Mouse (Mus musculus) midbrain, postnatal 0 days (tissue): ENCODE results near the gene Cdc14a. TPM values are rescaled to one million over a fixed set of nuclear protein-coding genes. Genes with fewer than 3 reads are reported as not detected.

Experiments
- ATAC-seq: fragments of 200-750 bp; cut with Nextera tagmentation; 2 replicates; pipeline ENCODE4 v1.8.0; 2017; ENCODE audit warnings: moderate number of reproducible peaks, mild to moderate bottlenecking, moderate TSS enrichment, moderate library complexity; ENCODE audit not compliant: low FRiP score
- DNase-seq: peaks from one replicate; pipeline ENCODE4 v3.0.0-alpha.2; 2015; ENCODE audit warnings: low spot score
- H3K27ac ChIP-seq: fragments of 300-500 bp; sonication (generic); 2 replicates; pipeline ENCODE4 v1.5.1; 2014; ENCODE audit warnings: low read depth, mild to moderate bottlenecking, low read length, mixed read lengths
- H3K27me3 ChIP-seq: fragments of 300-500 bp; sonication (generic); 2 replicates; pipeline ENCODE4 v1.6.1; 2014; ENCODE audit warnings: low read length, control low read depth, mixed read lengths; ENCODE audit not compliant: insufficient read depth
- H3K36me3 ChIP-seq: fragments of 300-500 bp; sonication (generic); 2 replicates; pipeline ENCODE4 v1.6.1; 2014; ENCODE audit warnings: low read length, control low read depth, mixed read lengths; ENCODE audit not compliant: insufficient read depth
- H3K4me1 ChIP-seq: fragments of 300-500 bp; sonication (generic); 2 replicates; pipeline ENCODE4 v1.6.1; 2014; ENCODE audit warnings: mild to moderate bottlenecking, control low read depth, antibody characterized with exemption, low read length, mixed read lengths; ENCODE audit not compliant: insufficient read depth
- H3K4me2 ChIP-seq: fragments of 300-500 bp; sonication (generic); 2 replicates; pipeline ENCODE4 v1.6.1; 2014; ENCODE audit warnings: low read depth, mild to moderate bottlenecking, low read length, mixed read lengths; ENCODE audit not compliant: poor library complexity, severe bottlenecking
- H3K4me3 ChIP-seq: fragments of 300-500 bp; sonication (generic); 2 replicates; pipeline ENCODE4 v1.5.1; 2014; ENCODE audit warnings: low read depth, mild to moderate bottlenecking, low read length, moderate library complexity
- H3K9ac ChIP-seq: fragments of 300-500 bp; sonication (generic); replicated peaks from 2 replicates; pipeline ENCODE4 v1.6.1; 2014; ENCODE audit warnings: mild to moderate bottlenecking, low read length, moderate library complexity, mixed read lengths; ENCODE audit not compliant: poor library complexity, severe bottlenecking
- H3K9me3 ChIP-seq: fragments of 300-500 bp; sonication (generic); 2 replicates; pipeline ENCODE4 v1.6.1; 2016; ENCODE audit warnings: low read length, control low read depth
- CTCF ChIP-seq: IDR thresholded peaks from 2 replicates; pipeline ENCODE4 v1.5.1; 2016; ENCODE audit warnings: antibody characterized with exemption, mild to moderate bottlenecking
- WGBS: fragments of 180-500 bp; shearing (Covaris S2); extraction: QIAGEN DNeasy Blood & Tissue Kit; methylation state at CpG from one replicate; pipeline ENCODE4 v1.1.7; 2014; 5-methylcytosine and 5-hydroxymethylcytosine counted together
- polyA plus RNA-seq: library from polyadenylated mRNA; unstranded; fragments of >200 nt; fragmentation: Nextera tagmentation; extraction: Ambion mirVana; gene quantifications from 2 replicates; pipeline ENCODE4 v1.2.1, GENCODE M21; 2015
- total RNA-seq: library from RNA; depleted of rRNA; stranded (reverse); fragments of >200 nt; gene quantifications from 2 replicates; pipeline ENCODE4 v1.2.3, GENCODE M21; 2014

The Cdc14a gene
- total and polyA plus RNA-seq, 2 experiments from 2014 or later, result 2.2 to 3.1 TPM

GRCm38 (mm10) chr3:116297170-116297569, 126.7 kb downstream of the Cdc14a start:
- H3K4me3 ChIP-seq, result no peak overlapping the region
- DNase-seq, result no peak
- ATAC-seq, result no peak
- no peak overlapping the region for H3K27ac ChIP-seq
- H3K36me3 ChIP-seq, result no peaks in the 10 kb centered on the region
- 96% methylated on average over 7 of the region's 7 CpGs for WGBS
- no peak for TF ChIP-seq CTCF
- no peaks in the 10 kb centered on the region for H3K9me3 ChIP-seq
- no peak overlapping the region for H3K9ac ChIP-seq
- no peak overlapping the region for H3K4me2 ChIP-seq
- no peaks in the 10 kb centered on the region for H3K4me1 ChIP-seq
- no peaks in the 10 kb centered on the region for H3K27me3 ChIP-seq

DNA sequence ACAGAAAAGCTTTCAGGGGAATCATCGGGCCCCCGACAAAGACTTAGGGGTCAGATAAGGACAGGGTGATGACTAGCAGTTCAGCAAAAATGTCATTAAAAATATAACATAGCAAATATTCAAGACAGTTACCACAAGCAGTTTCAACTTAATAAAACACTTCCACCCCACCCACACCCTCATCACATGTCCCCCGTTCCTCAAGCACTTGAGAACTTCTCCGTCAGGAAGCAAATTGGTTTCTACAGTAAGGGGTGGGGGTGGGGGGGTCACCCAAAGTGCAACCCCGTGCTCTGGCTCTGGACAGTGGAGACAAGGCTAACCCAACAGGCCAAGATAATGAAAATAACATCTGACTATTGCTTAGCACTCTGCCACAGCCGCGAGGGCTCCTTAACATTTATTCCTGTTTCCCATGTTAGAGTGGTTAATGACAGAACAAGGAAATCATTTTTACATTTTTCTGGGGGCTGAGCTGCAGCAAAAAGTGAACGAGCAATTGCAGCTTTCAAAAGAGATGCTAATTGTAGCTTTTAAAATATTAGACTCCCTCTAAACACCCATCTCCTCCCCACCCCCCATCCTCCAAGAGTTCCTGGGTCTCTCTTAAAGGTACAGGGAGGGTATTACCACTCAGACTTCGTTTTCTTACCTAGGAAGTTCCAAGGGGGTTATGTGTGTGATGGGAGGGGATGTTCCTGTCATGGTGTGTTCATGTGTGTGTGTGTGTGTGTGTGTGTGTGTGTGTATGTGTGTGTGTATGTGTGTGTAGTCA, 133.6 kb downstream of the Cdc14a start:
- H3K36me3 ChIP-seq, result no peaks in the 10 kb centered on the region
- H3K27ac ChIP-seq, result no peak overlapping the region
- TF ChIP-seq CTCF, result no peak
- 92% methylated on average over 9 of the region's 9 CpGs for WGBS
- no peak overlapping the region for H3K4me3 ChIP-seq
- H3K27me3 ChIP-seq, result no peaks in the 10 kb centered on the region
- no peak overlapping the region for H3K4me2 ChIP-seq
- DNase-seq, result no peak
- no peak for ATAC-seq
- no peaks in the 10 kb centered on the region for H3K4me1 ChIP-seq
- H3K9me3 ChIP-seq, result no peaks in the 10 kb centered on the region
- no peak overlapping the region for H3K9ac ChIP-seq

- ATAC-seq, result no peak
- WGBS, result 90% methylated on average over 6 of the region's 6 CpGs
Measured at GRCm38 (mm10) chr3:116288833-116289232, 135.0 kb downstream of the Cdc14a start.

DNA sequence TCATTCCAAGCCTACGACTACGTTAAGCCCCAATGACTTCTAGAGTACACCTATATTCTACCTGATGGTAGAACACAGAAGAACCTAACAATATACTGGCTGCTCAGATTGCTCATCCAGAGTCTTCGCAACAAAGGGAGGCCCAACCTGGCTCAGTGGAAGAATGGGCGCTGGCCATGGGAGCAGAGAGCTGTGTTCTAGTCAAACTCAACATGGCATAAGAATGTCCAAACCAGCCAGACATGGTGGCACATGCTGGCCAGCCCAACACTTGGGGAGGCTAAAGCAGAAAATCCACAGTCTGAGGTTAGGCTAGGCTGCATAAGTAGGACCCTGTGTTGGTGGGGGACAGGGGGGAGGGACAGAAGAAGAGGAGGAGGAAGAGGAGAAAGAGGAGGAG, 139.1 kb downstream of the Cdc14a start:
- ATAC-seq (no peak), DNase-seq (no peak)
- H3K9ac ChIP-seq, result no peak overlapping the region
- no peaks in the 10 kb centered on the region for H3K9me3 ChIP-seq
- H3K27ac ChIP-seq, result no peak overlapping the region
- H3K27me3 ChIP-seq, result no peaks in the 10 kb centered on the region
- TF ChIP-seq CTCF, result no peak
- 95% methylated on average over 4 of the region's 4 CpGs for WGBS
- H3K4me1 ChIP-seq, result no peaks in the 10 kb centered on the region
- no peak overlapping the region for H3K4me3 ChIP-seq
- H3K4me2 ChIP-seq, result no peak overlapping the region
- H3K36me3 ChIP-seq, result no peaks in the 10 kb centered on the region

More at GRCm38 (mm10) chr3:116288833-116289232, 135.0 kb downstream of the Cdc14a start:
- no peak for DNase-seq
- TF ChIP-seq CTCF, result no peak
- H3K9me3 ChIP-seq, result no peaks in the 10 kb centered on the region
- H3K27ac ChIP-seq, result no peak overlapping the region
- H3K4me2 ChIP-seq, result no peak overlapping the region
- H3K27me3 ChIP-seq, result no peaks in the 10 kb centered on the region
- no peaks in the 10 kb centered on the region for H3K36me3 ChIP-seq
- no peak overlapping the region for H3K9ac ChIP-seq
- no peak overlapping the region for H3K4me3 ChIP-seq
- H3K4me1 ChIP-seq, result no peaks in the 10 kb centered on the region

GRCm38 (mm10) chr3:116283996-116284395, 139.8 kb downstream of the Cdc14a start:
- TF ChIP-seq CTCF, result no peak
- Histone ChIP-seq H3K27ac (no peak overlapping the region), H3K4me3 (no peak overlapping the region), H3K4me2 (no peak overlapping the region), H3K36me3 (no peaks in the 10 kb centered on the region), H3K9ac (no peak overlapping the region), H3K9me3 (no peaks in the 10 kb centered on the region), H3K27me3 (no peaks in the 10 kb centered on the region), H3K4me1 (no peaks in the 10 kb centered on the region)
- WGBS, result 39% methylated on average over 2 of the region's 2 CpGs
- DNase-seq, result no peak
- ATAC-seq, result no peak

GRCm38 (mm10) chr3:116281663-116282062, 142.2 kb downstream of the Cdc14a start:
- no peak for TF ChIP-seq CTCF
- Histone ChIP-seq H3K27me3 (no peaks in the 10 kb centered on the region), H3K4me2 (no peak overlapping the region), H3K4me3 (no peak overlapping the region), H3K27ac (no peak overlapping the region), H3K9me3 (no peaks in the 10 kb centered on the region), H3K36me3 (no peaks in the 10 kb centered on the region), H3K9ac (no peak overlapping the region), H3K4me1 (no peaks in the 10 kb centered on the region)
- no peak for DNase-seq
- ATAC-seq, result no peak
- WGBS, result 94% methylated on average over 6 of the region's 6 CpGs
